Mouse (Mus musculus): ENCODE measurements around the gene Cntfr.
A peak's percentile ranks its signal among the peaks of the same experiment; 100 is the strongest.

The Cntfr gene

DNA sequence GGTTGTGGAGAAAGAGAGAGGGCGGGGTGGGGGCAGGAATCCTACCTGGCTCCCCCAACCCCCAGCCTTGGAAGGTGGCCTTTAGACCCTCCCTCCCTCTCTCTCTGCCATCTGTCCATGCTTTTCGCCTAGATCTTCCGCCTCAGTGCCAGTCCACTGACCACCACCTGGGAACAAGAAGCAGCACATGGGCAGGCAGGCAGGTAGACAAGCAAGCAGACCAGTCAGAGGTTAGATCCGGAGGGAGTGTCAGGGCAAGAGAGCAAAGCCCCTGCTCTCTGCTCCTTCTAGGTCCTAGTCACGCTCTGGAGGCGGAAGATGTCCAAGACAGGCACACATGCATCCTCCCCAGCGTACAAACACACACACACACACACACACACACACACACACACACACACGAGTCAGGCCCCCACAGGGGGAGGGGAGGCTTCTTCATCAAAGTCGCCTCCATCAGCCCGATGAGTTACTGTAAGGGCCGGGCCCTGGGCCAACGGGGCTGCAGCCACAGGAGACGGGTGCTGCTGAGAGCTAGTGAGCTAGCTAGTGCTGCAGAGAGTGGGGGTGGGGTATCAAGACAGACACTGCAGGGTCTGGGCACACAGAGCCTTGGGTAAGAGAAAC lies 19.8 kb downstream of the Cntfr start:
- DNase-seq, result peak; percentile 50

- DNase-seq, result no peak
Observed at GRCm38 (mm10) chr4:41676248-41677005, 20.5 kb downstream of the Cntfr start.

GRCm38 (mm10) chr4:41673186-41673585 lies 23.7 kb downstream of the Cntfr start:
- no peak for DNase-seq

- DNase-seq, result no peak
Observed at GRCm38 (mm10) chr4:41672522-41672963, 24.3 kb downstream of the Cntfr start.

- DNase-seq, result no peak
Observed at GRCm38 (mm10) chr4:41671963-41672480, 24.9 kb downstream of the Cntfr start.

- DNase-seq, result no peak
Observed at GRCm38 (mm10) chr4:41671500-41671899, 25.4 kb downstream of the Cntfr start.

- no peak for DNase-seq
Observed at GRCm38 (mm10) chr4:41670836-41671235, 26.1 kb downstream of the Cntfr start.

DNA sequence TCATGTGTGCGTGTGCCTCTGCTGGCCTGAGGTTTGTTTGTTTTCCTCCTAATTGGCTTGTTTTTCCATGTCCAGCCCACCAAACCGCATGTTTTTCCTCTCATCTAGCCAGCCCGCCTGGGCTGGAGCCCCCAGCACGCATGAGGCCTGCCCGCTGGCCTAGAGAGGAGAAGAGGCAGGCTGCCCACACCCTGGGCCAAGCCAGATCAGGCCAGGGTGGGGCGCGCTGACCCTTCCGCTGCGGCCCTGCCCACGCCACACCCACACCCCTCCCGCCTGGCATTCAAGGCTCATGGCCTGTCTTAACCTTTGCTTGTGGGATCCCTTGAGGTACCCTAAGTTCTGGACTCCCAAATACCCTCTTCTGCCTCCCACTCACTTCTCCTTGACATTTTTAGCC lies 30.2 kb downstream of the Cntfr start:
- no peak for DNase-seq

GRCm38 (mm10) chr4:41665009-41665675 lies 31.7 kb downstream of the Cntfr start:
- DNase-seq, result no peak

DNA sequence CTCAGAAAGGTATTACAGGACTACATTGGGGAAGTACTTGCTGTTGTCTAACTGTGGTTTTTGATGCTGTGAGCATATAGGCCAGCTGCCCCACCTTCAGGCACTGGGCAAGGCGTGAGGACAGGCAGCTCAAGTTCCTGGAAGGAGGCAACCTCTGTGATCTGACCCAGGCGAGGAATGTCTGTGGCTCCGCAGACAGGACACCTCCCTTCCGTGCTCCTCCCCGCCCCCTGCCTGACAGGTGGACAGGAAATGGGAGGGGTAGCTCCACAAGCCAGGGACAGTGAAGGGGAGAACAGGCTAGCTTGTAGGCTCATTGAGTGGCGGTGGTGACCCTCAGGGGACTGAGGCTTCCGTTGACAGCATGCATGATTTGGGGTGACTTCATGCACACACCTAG lies 32.4 kb downstream of the Cntfr start:
- DNase-seq, result no peak

DNA sequence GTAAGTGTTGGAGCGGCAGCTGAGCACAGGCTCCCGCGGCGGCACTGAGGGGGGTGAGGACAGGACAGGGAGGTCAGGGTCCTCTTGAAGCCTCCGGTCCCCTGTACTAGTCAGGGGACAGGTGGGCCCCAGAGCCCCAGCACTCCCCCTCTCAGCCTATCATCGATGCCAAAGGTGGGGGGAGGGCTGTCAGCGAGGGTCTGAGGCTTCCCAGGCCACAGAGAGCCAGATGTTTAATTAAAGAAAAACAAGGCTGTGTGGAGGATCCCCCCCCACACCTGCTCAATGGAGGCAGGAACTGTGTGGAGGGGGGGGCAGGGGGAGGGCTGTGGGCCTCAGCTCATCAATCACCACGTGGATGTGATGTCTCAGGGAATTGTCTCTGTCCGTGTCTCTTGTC lies 33.3 kb downstream of the Cntfr start:
- DNase-seq, result no peak

DNA sequence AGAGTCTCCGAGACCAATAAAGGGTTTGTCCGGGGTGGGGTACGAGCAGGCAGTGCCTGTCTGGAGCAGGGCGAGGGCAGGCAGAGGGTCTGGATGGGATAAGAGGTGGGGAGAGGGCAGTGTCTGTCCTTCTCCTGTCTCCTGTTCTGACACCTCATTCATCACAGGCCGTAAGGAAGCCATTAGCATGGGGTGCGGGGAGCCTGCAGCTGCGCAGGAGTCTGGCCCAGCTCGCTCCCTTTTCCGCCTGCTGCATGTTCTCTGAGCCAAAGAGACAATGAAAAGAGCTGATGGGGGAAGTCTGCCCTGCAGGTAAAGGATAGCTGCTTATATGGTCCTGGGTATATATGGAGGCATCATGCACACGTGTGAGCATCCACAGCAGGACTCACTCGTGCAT lies 34.2 kb downstream of the Cntfr start:
- DNase-seq, result no peak

GRCm38 (mm10) chr4:41660851-41661430 lies 35.9 kb downstream of the Cntfr start:
- DNase-seq, result no peak

- no peak for DNase-seq
Observed at GRCm38 (mm10) chr4:41659556-41659955, 37.3 kb downstream of the Cntfr start.

DNA sequence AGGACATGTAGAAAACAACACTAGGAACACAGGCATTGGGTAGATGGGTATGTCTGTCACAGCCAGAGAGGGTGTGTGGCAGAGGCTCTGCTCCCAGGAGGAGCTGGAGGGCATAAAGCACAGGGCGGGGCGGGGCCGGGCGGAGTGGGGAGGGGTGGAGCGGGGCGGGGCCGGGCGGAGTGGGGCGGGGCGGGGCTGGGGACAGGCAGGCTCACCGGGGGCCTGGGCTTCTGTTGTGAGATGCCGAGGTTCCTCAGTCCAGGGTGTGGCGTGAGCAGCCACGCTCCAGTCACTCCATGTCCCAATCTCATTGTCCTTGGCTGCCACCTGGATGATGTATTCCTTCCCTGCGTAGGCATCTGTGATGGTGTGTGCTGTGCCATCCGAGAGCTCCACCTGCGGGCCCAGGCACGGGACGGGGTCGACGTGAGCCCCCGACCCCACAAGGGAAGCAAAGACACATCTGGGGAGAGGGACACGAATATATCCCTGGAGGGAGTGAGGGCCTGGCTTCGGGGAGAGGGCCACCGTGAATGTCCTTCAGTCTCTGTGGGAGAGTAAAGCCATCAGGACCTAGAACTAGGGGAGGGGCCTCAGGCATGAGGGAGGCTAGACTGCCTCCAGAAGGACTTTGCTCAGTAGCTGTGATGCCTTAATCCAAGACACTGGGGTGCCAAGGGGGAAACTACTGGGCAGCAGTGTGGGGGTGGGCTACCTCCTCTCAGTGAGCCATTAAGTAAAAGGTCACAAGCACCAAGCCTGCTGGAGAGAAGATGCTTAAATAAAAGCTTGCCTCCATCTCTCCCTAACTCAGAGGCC lies 38.1 kb downstream of the Cntfr start:
- DNase-seq, result no peak

GRCm38 (mm10) chr4:41655525-41655924 lies 41.4 kb downstream of the Cntfr start:
- no peak for DNase-seq

DNA sequence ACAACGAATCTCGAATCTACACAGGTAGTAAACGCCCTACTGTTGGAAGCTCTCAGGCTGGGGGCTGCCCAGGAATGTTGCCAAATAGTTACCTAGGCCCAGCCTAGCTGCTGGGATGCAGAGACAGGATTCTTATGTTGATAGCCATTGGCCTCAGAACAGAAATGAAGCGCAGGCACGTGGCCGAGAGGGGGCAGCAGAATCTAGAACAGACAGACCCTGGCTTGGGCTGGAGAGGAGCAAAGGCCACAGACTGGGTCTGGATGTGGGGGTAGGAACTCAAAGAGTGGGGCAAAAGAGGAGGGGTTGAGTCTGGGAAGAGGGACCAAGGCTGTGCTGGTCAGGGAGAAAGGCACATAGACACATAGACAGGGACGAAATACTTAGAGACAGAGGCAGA lies 42.7 kb downstream of the Cntfr start:
- DNase-seq, result peak; percentile 48

GRCm38 (mm10) chr4:41653730-41654129 lies 43.2 kb downstream of the Cntfr start:
- DNase-seq, result no peak

- DNase-seq, result peak; percentile 51
Observed at GRCm38 (mm10) chr4:41653296-41653695, 43.6 kb downstream of the Cntfr start.

DNA sequence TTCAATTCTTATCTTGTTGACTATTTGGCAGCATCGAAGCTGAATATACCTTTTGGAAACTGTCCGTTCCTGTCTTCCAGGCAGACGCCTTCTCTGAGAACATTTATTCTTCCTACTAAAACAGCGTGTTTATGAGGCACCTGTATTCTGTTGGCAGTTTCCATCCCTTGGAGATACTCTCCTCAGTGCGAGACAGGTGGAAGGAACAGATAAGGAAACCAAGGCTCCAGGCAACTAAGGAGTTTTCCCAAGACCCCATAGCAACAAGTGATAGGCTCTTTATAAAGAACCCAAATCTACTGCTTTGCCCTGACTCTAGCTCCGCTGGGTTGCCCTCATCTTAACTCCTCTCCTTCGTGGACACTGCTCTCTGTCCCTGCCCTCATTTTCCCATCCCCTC lies 48.3 kb downstream of the Cntfr start:
- DNase-seq, result no peak

DNA sequence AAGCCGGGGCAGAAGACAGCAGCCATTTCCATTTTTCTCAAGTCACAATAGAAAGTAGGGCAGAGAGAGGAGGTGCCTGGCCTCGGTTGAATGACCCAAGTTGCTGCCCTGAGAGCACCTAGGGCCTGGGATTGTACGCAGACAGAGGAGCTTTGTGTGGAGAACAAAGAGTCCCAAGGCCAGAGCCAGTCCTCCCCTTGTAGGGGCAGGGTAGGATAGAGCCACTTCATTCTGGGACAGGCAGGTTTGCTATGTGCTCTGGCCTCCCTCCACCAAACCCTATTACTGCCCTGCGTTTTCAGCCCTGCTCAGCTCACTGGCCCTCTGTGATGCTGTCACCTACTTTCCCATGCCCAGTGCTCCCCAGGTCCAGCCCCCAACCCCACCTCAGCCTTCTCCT lies 48.7 kb downstream of the Cntfr start:
- no peak for DNase-seq

GRCm38 (mm10) chr4:41645488-41645887 lies 51.4 kb downstream of the Cntfr start:
- no peak for DNase-seq

Measured in layer of hippocampus, adult 9-11 months (tissue).